Mouse (Mus musculus) E14TG2a.4 (cell line): Measurements from ENCODE around the gene Rbm25.

Experiments
- CTCF ChIP-seq: conservative IDR thresholded peaks from 2 replicates; pipeline ENCODE4 v1.5.1; 2014; ENCODE audit warnings: low read length
- NANOG ChIP-seq: IDR thresholded peaks from 2 replicates; pipeline ENCODE4 v1.6.1; 2014; ENCODE audit warnings: borderline replicate concordance, low read length, mixed read lengths

- TF ChIP-seq CTCF (no peak), NANOG (no peak)
Observed at GRCm38 (mm10) chr12:83586628-83587027, 44.4 kb upstream of the Rbm25 start.
